ENCODE assay signal across 19 mouse cellular contexts in the genomic region with DNA sequence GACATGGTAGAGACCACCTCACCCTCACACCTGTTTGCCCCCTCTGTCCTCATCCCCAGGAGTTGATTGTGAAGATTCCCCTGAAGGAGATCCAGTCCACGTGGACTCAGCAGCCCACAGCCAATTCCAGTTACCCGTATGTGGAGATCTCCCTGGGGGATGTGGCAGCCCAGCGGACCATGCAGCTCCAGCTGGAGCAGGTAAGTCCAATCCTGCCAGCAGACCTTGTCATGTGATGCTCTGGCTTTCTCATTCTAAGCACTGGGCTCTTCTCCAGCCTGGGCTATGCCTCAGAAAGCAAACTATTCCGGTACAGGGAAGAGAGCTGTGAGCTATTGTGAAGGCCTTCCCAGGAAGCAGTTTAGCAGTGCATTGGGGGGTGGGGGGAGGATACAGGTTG. TPM values are rescaled to one million over a fixed set of nuclear protein-coding genes. Genes with fewer than 3 reads are reported as not detected.
DNase-seq lines count a peak whose midpoint lies in the region; TF ChIP-seq lines count a peak whose summit lies in the region.
"Had no signal": no experiment of that assay in that cellular context is flagged by ENCODE, and none has a peak within 500 bp of the region (broad histone marks: within the 10 kb centered on the region; RNA-seq: fewer than 3 reads in every experiment).

No protein-coding gene starts in this region.

- no peak for TF ChIP-seq CTCF in gastrocnemius, adult 2 months (IDR thresholded peaks at IDR 0.05)
- no peak for TF ChIP-seq CTCF in ES-Bruce4 (IDR thresholded peaks at IDR 0.05; ENCODE audit: low read depth, low read length)

- no peak overlapping the region for H3K4me3 ChIP-seq in gastrocnemius, adult 2 months
- no peak overlapping the region for H3K4me3 ChIP-seq in ES-Bruce4 (ENCODE audit: low read depth, low read length)
- H3K4me3 ChIP-seq: forebrain, embryonic 12.5 days; neural tube, embryonic 15.5 days had no signal

- peak; percentile 62; the same call in 1 of the 2 replicates for TF ChIP-seq EP300 in ES-Bruce4 (IDR thresholded peaks at IDR 0.05; ENCODE audit: insufficient read depth, low read depth, low read length)

- TF ChIP-seq POLR2A in ES-Bruce4 (IDR thresholded peaks at IDR 0.05; ENCODE audit: insufficient read depth, low read length): no peak

- no peak overlapping the region for H3K9ac ChIP-seq in ES-Bruce4 (ENCODE audit: low read depth, poor library complexity, severe bottlenecking)
- H3K9ac ChIP-seq: forebrain, embryonic 12.5 days; neural tube, embryonic 15.5 days had no signal

- no peaks in the 10 kb centered on the region for H3K27me3 ChIP-seq in ES-Bruce4 (ENCODE audit: control insufficient read depth, insufficient read depth, low read length, poor library complexity, severe bottlenecking)
- H3K27me3 ChIP-seq: forebrain, embryonic 12.5 days; neural tube, embryonic 15.5 days had no signal

- peak; percentile 59 for DNase-seq in gastrocnemius, adult 2 months
- DNase-seq in gastrocnemius, postnatal 4 days (ENCODE audit: low spot score in 2 of 2): no peak
- DNase-seq in NIH3T3 (ENCODE audit: low read depth): peak; percentile 32
- DNase-seq in kidney, adult 9 months: peak; percentile 90
- DNase-seq in urinary bladder, postnatal 25 days (ENCODE audit: low spot score): no peak
- DNase-seq in left cerebral cortex, postnatal 36 days (ENCODE audit: low spot score in 2 of 2): no peak
- DNase-seq: cerebellum, adult 8-10 months; gastrocnemius, postnatal 14 days; layer of hippocampus, adult 9-11 months; lung, adult 18-20 months; right cerebral cortex, postnatal 4 days; thymus, postnatal 14 days had no signal

- H3K27ac ChIP-seq in gastrocnemius, adult 2 months: no peak overlapping the region
- H3K27ac ChIP-seq in ES-Bruce4 (ENCODE audit: insufficient read depth, low read length): no peak overlapping the region
- H3K27ac ChIP-seq: forebrain, embryonic 12.5 days; kidney, postnatal 0 days; neural tube, embryonic 15.5 days; stomach, postnatal 0 days had no signal

- intact Hi-C loops in gastrocnemius, adult 2 months (cut with DNase I): no loop called here
- intact Hi-C loops in left cerebral cortex, postnatal 36 days (cut with DNase I): no loop called here

- no peaks in the 10 kb centered on the region for H3K4me1 ChIP-seq in ES-Bruce4 (ENCODE audit: control insufficient read depth, insufficient read depth, low read length)
- H3K4me1 ChIP-seq: forebrain, embryonic 12.5 days; neural tube, embryonic 15.5 days had no signal

- no peaks in the 10 kb centered on the region for H3K9me3 ChIP-seq in ES-Bruce4 (replicated peaks; ENCODE audit: control insufficient read depth, insufficient read depth, low read length, poor library complexity, severe bottlenecking)
- H3K9me3 ChIP-seq: forebrain, embryonic 12.5 days; neural tube, embryonic 15.5 days had no signal

- H3K36me3 ChIP-seq in ES-Bruce4 (ENCODE audit: control insufficient read depth, insufficient read depth, low read length, poor library complexity, severe bottlenecking): no peaks in the 10 kb centered on the region
- H3K36me3 ChIP-seq: forebrain, embryonic 12.5 days; neural tube, embryonic 15.5 days had no signal

RNA-seq across cellular contexts. Expression of gene Alkbh5, which starts 9.7 kb away (rescaled TPM):
- total RNA-seq in gastrocnemius, adult 2 months (2021): 100 to 1,000 TPM; 115 to 122 TPM
- 10 to 100 TPM; 70.0 to 74.3 TPM for total RNA-seq in gastrocnemius, postnatal 4 days (2021)
- polyA plus RNA-seq in ES-Bruce4 (2011; ENCODE audit: insufficient read depth, insufficient read length, low read depth, missing spikeins): 46.6 and 52.1 TPM in 2 replicates
- total RNA-seq in left cerebral cortex, postnatal 36 days (2021): 10 to 100 TPM; 54.6 to 55.8 TPM

RNA-seq across cellular contexts. Expression of gene Myo15, which starts 57.3 kb away (rescaled TPM):
- total RNA-seq in gastrocnemius, adult 2 months (2021): under 1 TPM in 1 of 2 experiments, not detected in 1; 0.06 TPM
- total RNA-seq in gastrocnemius, postnatal 4 days (2021): under 1 TPM; 0.05 to 0.18 TPM
- polyA plus RNA-seq in ES-Bruce4 (2011; ENCODE audit: insufficient read depth, insufficient read length, low read depth, missing spikeins): 0.37 and 0.65 TPM in 2 replicates
- under 1 TPM; 0.11 to 0.12 TPM for total RNA-seq in left cerebral cortex, postnatal 36 days (2021)
- polyA plus RNA-seq: C2C12; heart, postnatal 0 days had no signal

Comparison
In these comparisons a context has a peak if more than half of its experiments do, and no peak if none do; other contexts are left out.
1. DNase-seq: peak in gastrocnemius, adult 2 months (single experiment), NIH3T3 (single experiment) and kidney, adult 9 months (single experiment); none in gastrocnemius, postnatal 4 days (0 of 2), urinary bladder, postnatal 25 days (single experiment) and left cerebral cortex, postnatal 36 days (0 of 2).